Mouse (Mus musculus) layer of hippocampus, postnatal 25 days (tissue): ENCODE results near the gene Capsl. TPM values are rescaled to one million over a fixed set of nuclear protein-coding genes. Genes with fewer than 3 reads are reported as not detected.

Experiments
- total RNA-seq, 2 experiments: library from RNA; stranded (reverse); gene quantifications; 2 replicates each; pipeline ENCODE4 v1.2.3; 2021

The Capsl gene
- total RNA-seq, 2 experiments from 2014 or later = 2.3 to 2.5 TPM

Other genes with a start within 250 kb of the Capsl start
- gene Ugt3a1, start 159.1 kb upstream of the Capsl start, total RNA-seq = not detected
- not detected for gene Ugt3a2, start 100.5 kb upstream of the Capsl start, total RNA-seq
- gene Il7r, start 94.1 kb downstream of the Capsl start, total RNA-seq = under 1 TPM; 0.34 to 0.35 TPM